Mouse (Mus musculus): ENCODE results near the gene Prpsap2.
"Not testable (repeated sequence)": the region's sequence is repeated elsewhere in the genome, so short reads cannot be mapped to it uniquely, and the experiment has no call there.

Gene Prpsap2

DNA sequence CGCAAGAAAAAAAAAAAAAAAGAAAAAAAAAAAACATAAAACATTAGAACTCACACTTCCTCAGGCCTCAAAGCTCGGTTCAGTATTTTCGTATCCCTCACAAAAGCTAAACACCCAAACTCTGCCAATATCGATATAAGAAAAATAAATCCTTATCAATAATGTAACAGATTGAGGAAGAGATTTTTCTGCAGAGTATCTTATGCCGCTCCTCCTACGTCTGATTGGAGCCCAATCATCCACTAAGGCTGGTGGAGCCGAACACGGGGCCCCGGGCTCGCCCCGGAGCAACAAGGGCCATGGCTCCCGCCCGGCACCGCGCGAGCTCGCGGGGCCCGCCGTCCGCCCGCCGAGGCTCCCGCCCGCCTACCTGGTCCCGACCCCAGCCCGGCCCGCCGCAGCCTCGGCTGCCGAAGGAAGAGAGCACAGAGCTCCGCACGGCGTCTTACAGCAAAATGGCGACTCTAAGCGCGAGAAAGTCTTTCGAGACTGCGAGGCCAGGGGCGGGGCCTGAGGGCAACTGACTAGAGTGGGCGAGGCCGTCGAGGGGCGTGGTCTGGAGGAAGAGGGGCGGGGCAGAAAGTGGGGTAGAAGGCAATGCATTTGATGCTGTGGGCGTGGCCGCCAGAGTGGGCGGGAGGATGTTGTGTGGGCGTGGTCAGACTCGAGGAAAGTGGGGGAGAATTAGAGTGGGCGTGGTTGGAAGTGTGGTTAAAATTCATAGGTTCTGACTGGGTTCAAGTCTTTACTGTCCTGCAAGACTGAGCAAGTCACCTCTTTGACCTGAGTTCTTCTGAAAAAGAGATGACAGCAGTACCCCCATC, at the start of gene Prpsap2:
TSS of gene Prpsap2 (minus strand) at position 505 of the 824 bp plus-strand sequence.
- DNase-seq (ENCODE audit: low read depth, low spot score): peak; percentile 99

DNA sequence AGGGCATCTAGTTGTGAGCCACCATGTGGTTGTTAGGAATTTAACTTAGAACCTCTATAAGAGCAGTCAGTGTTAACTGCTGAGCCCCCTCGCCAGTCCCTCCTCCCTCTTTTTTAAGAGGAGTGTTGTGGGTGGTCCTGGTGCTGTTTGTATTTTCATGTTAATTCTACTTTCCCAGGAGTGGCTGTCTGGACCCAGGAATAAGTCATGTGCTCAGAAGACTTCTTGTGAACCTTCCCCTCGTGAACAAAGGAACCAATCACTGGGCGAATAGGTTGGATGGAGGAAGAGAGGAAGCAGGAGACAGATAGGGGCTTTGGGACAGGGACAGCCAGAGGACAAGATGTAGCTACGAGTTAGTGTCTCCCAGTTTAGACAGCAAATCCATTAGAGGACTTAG, 47.9 kb upstream of the Prpsap2 start:
- DNase-seq (ENCODE audit: low read depth, low spot score): peak; percentile 79

DNA sequence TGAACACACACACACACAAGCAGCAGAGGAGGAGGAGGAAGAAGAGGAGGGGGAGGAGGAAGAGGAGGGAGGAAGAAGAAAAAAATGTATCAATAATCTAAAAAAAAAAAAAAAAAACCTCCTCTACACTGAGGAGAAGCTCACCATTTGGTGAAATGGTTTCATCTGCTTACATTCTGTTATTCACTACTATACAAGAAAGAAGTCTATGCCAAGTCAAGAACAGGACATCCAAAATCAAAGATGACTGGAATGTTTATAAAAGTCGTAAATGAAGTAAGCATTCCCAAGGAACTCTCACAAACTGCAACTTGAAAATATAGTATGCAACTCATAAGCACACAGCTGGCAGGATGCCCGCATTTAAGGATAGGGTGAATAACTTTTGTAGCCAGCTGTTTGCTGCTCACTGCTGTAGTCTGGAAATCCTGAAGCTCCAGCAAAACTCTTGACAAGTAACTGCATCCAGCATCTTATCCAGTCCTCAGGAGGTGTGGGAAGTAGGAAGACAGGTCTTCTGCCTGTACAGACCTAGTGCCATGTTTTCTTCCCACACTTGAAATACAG, 46.7 kb upstream of the Prpsap2 start:
- DNase-seq (ENCODE audit: low read depth, low spot score): no peak

DNA sequence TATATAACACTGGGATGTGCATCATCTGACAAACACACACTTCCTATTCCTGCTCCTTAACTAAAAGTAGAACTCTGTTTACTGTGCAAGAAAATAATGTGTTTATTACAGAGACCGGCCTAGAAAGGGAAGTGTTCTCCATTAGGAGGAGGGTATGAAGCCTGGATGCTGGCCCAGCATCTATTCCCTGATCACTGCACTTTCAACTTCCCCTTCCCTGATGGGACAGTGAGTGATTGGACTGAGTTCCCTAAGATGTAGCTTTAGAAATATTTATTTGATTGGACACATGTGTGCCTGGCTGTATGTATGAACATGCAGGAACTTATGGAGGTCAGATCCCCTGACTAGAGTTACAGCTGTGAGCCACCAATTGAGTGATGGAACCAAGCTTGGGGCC, 31.6 kb upstream of the Prpsap2 start:
- no peak for DNase-seq (ENCODE audit: low read depth, low spot score)

DNA sequence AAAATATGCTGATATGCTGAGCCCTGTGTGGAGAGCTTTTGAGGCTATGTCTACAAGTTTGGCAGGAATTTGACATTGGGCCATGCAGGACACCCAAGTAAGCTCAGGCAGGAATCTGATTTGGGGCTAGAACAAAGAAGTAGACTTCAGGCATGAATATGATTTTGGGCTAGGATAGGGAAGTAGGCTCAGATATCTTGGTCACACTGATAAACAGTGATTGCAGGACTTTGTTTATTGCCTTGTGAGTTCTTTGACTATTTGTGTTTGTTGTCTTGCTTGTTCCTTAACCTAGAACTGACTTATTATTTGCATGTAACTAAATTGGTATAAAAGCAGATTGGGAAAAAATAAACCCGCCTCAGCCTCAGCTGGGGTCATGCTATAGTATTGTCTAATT, 26.7 kb upstream of the Prpsap2 start:
- no peak for DNase-seq (ENCODE audit: low read depth, low spot score)

DNA sequence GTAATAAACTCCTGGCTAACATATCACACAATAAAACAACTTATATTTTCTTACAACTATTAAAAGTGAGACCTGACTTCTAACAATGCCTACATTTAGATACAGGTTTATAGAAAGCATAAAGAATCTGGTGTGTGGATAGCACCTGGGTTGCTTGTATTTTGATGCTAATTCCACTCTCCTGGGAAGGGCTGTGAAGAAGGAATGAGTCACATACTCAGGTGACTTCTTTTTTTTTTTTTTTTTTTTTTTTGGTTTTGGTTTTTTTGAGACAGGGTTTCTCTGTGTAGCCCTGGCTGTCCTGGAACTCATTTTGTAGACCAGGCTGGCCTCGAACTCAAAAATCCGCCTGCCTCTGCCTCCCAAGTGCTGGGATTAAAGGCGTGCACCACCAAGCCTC, 20.6 kb upstream of the Prpsap2 start:
- DNase-seq (ENCODE audit: low read depth, low spot score): not testable (repeated sequence)

DNA sequence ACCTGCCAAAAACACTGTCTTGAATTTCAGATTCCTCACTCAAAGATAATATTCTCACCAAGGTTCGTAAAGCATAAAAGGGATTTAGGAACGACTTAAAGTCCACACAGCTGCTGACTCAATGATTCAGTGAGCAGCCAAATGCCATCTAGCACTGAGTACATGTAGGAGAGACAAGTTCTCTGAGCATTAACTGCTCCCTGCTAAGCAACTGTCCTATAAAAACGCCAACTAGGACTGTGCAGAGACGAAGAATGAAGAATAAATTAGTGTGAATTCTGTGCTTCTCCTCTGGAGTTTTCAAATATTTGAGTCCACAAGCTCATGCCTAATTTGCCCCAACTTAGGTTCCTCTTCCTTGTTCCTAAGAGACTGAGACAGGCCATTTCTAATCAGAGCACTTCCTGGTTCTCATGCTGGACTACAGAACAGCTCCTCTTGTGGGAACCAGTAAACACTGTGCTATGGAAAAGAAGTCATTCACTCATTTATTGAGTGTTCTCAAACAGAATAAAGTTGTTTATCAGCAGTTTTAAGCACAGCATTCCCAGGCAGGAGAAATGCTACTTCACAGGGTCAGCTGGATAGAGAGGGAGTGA, 12.8 kb upstream of the Prpsap2 start:
- DNase-seq (ENCODE audit: low read depth, low spot score): no peak

DNA sequence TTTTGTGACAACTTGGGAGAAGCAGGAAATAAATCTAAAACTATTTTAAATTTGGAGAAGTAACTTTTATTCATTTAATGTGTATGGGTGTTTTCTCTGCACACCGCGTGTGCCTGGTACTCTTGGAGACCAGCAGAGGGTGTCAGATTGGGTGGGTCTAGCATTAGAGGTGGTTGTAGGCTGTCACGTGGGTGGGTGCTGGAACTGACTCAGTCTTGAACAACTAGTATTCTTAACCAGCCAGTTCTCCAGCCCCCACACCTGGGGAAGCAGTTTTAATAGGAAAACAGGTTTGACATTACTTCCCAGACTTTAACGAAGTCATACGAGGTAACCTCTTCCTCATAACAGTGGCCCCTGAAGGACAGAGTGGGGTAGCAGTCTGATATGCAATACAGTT, 1.4 kb downstream of the Prpsap2 start:
- DNase-seq (ENCODE audit: low read depth, low spot score): peak; percentile 55

DNA sequence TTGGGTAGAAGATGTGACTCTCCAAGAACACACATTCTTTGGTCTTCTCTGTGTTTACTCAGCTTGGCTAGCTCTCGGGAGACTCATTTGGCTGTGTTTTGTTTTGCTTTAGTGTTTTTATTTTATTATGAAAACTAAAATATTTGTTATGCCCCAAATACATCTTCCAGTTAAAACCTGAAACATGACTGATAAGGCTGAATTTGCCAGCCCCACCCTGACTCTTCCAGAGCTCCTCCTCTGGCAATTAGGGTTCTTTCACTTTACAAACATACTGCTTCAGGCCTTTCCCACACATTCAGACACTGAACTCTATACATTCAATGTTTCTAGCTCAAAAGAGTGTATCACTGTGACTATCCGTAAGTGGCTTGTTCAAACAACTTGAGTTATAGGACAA, 4.7 kb downstream of the Prpsap2 start:
- no peak for DNase-seq (ENCODE audit: low read depth, low spot score)

DNA sequence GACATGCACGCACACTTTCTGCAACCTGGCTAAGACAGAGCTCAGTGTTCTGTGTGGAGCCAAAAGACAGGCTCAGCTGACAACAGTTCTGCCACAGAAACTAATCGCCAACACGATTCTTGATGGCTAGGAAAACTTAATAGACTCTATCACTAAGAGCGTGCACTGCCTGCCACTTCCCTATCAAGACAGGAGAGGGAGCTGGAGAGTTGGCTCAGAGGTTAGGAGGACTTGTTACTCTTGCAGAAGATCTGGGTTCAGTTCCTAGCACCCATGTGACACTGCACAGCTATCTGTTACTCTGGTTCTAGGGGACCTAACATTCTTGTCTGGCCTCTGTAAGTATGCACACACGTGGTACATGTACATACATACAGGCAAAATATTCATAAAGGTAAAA, 10.3 kb downstream of the Prpsap2 start:
- DNase-seq (ENCODE audit: low read depth, low spot score): no peak

DNA sequence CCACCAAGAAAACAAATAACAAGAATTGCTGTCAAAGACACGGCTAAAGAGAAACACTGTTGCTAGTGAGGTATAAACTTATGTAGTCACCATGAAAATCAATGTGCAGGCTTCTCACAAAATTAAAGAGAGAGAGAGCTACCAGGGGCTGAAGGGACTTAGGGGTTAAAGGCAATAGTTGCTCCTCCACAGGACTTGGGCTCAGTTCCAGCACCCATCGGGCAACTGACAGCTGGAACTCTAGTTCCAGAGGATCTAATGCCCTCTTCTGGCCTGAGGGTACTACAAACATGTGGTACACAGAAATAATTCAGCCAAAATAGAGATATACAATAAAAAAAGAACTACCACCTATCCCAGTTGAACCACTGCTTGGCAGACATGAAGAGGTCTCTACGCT, 14.7 kb downstream of the Prpsap2 start:
- DNase-seq (ENCODE audit: low read depth, low spot score): no peak

DNA sequence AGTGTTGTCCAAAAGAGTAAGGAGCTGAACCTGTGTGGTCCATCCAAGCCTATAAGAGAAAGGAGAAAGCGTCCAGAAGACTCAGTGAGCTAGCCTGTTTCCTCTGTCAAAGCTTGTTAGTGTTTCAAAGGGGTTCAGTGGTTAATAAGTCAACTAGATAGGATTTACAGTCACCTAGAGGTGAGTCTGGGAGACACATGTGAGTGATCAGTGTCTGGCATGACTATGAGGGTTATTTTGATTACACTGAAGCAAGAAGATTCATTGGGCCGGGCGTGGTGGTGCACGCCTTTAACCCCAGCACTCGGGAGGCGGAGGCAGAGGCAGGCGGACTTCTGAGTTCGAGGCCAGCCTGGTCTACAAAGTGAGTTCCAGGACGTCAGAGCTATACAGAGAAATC, 16.1 kb downstream of the Prpsap2 start:
- DNase-seq (ENCODE audit: low read depth, low spot score): no peak

DNA sequence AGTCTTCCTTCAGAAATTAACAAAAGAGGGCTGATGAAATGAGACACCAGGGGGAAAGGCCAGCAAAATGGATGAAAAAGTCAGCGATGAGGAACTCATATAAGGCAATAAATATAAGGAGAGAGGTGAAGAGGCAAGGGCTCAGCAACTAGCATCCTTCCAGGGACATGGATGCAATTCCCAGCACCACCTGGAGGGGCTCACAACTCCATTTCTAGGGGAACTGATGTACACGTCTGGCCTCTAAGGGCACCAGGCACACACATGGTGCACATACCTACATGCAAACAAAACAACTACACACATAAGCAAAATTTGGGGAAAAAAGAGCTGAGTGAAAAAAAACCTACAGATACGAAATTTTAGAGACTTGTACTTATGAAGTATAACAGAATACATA, 17.4 kb downstream of the Prpsap2 start:
- DNase-seq (ENCODE audit: low read depth, low spot score): no peak

DNA sequence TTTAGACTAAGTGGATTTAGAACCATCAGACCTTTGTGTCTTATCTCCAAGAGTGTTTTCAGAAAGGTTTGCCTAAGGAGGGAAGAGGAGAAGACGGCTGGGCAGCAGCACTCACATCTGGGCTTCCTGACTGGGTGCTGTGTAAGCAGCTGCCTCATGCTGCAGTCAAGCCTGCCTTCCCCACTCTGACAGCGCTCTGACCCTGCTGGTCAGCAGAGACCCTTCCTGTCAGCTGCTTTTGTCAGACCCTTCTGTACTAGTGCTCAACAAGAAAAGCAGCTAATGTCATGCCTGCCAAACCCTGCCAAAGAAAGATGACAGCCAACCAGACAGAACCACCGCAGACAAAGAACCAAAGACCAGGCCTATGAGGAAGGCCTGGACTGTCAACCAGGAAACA, 18.1 kb downstream of the Prpsap2 start:
- no peak for DNase-seq (ENCODE audit: low read depth, low spot score)

DNA sequence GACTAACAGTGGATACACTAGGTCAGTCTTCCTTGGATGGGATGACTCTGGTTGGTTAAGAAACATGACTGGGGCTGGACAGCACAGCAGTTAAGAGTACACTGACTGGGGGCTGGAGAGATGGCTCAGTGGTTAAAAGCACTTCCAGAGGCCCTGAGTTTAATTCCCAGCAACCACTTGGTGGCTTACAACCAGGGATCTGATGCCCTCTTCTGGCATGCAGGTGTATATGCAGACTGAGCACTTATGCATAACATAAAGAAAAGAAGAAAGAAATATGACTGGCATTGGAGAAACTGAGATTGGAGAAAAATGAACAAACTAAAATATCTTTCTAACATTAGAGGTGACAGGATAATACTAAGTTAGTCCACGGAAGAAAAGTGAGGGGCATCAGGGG, 21.4 kb downstream of the Prpsap2 start:
- no peak for DNase-seq (ENCODE audit: low read depth, low spot score)

DNA sequence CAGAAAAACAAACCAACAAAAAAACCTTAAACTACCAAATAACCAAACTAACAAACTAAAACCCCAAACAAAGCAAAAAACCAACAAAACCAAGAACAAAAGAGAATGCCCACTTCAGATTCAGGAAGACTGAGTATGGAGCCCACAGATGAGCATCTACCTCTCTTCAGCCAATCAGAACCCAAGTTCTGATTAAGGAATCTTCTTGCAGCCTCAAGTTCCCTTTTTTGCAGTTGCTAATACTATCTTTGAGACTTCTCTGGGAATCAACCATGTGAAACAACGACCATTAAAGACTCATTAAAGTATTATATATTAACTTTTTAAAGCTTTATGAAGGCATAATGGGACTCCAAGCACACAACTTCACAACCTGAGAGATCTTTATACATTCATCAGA, 24.6 kb downstream of the Prpsap2 start:
- no peak for DNase-seq (ENCODE audit: low read depth, low spot score)

DNA sequence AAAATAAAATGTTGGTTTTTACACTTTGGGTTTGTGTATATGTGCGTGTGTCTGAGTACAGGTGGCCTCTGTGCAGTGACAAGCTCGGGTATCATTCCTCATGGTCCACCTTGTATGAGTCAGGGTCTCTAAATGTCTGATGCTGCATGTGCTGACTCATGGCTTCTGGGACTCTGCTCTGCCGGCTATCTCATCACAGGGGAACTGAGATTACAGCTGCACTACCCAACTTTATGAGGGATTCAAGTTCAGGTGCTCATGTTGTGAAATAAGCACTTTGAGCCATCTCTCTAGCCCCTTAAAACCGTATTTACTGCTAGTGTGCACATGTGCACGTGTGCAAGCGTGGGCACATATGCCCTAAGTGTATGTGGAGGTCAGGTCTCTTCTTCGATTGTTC, 29.2 kb downstream of the Prpsap2 start:
- no peak for DNase-seq (ENCODE audit: low read depth, low spot score)

DNA sequence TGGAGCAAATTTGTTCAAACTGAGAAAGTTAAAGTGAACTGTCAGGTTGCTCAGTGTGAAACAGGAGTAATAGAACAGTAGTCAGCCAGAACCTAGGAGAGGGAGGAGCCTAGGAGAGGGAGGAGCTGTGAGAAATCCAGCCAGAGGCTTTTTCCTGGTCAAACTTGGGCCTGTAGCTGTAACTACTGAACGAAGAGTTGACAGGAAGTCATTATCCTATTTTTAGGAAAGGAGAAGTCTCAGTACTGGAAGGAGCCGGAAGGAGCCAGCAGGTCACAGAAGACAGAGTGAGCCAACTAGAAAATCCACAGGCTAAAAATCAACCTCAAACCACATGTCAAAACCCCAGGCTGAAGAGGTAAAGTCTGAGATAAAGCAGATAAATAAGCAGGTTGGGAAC, 33.9 kb downstream of the Prpsap2 start:
- DNase-seq (ENCODE audit: low read depth, low spot score): no peak

DNA sequence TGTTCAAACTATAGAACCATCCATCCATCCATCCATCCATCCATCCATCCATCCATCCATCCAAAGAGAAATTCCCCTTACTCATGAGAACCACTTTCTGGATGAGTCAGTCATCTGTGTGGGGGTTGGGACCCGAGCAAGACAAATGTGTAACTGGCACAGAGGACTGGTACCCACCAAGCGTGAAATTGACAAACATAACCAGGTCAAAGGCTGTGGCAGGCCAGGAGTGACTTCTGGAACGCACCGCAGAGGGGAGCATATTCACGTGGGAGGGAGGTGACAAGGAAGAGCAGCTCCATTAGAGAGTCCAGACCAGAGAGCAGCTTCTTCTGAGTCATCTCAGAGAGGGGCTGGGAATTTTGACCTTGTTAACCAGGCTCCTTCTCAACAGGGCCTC, 39.8 kb downstream of the Prpsap2 start:
- DNase-seq (ENCODE audit: low read depth, low spot score): no peak

DNA sequence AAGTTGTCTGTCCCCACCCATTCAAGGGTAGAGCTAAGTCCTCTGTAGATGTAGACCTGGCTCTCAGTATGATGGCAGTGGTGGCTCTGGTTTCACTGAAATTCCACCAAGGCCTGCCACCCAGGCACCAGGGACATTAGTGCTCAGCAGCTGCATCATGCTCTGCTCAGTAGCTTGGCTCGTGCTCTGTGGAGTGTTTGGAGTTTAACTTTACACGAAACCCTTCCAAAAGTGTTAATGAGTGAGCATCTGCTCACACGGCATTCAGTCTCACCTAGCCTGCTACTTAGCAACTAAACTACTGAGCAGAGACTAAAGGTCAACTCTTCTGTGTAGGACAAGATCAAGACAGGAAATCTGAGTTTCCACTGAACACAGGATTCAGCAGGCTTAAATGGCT, 41.3 kb downstream of the Prpsap2 start, which contains the start of gene Slc5a10:
TSS of gene Slc5a10 (minus strand) at position 191 of the 400 bp plus-strand sequence.
- DNase-seq (ENCODE audit: low read depth, low spot score): no peak

DNA sequence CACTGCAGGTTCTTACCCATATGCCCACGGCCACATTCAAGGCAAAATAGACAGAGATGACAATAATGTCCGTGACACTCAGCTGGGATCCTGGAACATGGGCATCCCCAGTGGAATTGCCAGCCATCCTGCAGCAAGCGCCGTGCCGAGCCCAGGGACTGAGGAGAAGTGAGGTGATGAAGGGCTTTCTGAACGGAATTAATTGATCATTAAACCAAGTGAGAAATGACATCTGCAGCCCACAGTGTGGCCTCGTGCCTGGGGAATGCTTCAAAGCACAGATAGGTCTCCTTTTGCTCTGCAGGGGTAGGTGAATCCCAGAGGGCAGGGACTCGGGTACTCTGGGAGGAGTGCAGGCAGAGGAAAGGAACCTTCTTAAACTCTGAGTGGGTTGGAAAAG, 42.1 kb downstream of the Prpsap2 start:
- no peak for DNase-seq (ENCODE audit: low read depth, low spot score)

DNA sequence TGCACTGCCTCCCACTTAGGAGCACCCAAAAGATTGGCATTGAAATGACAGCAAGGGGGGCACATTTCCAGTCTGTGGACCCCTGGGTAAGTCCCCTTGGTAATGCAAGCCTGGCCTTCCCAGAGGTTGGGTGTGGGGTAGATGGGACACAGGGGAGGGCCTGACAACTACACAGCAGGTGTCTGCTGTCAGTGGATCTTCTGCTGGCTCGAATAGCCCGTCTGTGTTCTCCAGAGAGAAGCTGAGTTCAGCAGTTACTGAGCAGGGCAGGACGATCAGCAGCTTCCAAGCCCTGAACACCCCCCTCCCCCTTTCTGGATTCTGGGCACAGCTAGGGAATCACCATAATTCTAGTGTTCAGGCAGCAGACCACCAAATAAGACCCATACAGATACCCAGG, 42.5 kb downstream of the Prpsap2 start:
- DNase-seq (ENCODE audit: low read depth, low spot score): no peak

DNA sequence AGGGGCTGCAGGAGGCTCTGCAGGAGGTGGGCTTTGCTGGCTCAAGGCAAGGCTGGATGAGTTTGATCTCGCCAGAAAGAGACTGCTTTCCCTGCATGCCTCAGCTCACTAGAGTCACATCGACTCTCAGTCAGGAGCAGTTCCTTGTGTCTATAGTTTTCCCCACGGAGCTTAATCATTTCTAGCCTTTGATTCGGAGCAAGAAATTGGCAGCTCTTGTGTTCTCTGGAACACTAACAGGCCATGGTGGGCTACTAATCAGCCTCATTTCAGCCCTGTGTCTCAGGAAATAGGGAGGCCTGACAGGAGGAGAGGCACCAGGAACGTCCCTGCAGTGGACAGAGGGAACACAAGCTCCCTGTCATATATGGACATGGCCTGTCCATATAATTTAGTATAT, 43.9 kb downstream of the Prpsap2 start:
- no peak for DNase-seq (ENCODE audit: low read depth, low spot score)

Measured in WW6 (cell line).